Mouse (Mus musculus) regulatory T cell (primary cell): ENCODE results near the gene Lrguk.

Experiments used
- in situ Hi-C: fragments of 300-600 bp; cut with MboI, MseI; formaldehyde crosslinking; loops from one replicate; pipeline ENCODE4 v1.15.1; 2025; ENCODE audit warnings: high pct_unique_total_duplicates

Gene Lrguk

GRCm38 (mm10) chr6:34174715-34175114 lies 145.5 kb downstream of the Lrguk start:
- in situ Hi-C loops = loop anchor here (10.0 kb wide), 1 partner anchor 1080 kb away; no protein-coding TSS in a partner anchor

- in situ Hi-C loops = loop anchor here (10.0 kb wide), 1 partner anchor 1079 kb away; no protein-coding TSS in a partner anchor
Observed at GRCm38 (mm10) chr6:34176111-34176863, 147.0 kb downstream of the Lrguk start.

- in situ Hi-C loops = loop anchor here (10.0 kb wide), 1 partner anchor 1078 kb away; no protein-coding TSS in a partner anchor
Observed at GRCm38 (mm10) chr6:34176864-34177247, 147.6 kb downstream of the Lrguk start, which contains the start of gene Slc35b4. Slc35b4 (minus strand) TSS chr6:34177111.

- in situ Hi-C loops = loop anchor here (10.0 kb wide), 1 partner anchor 1076 kb away; no protein-coding TSS in a partner anchor
Observed at GRCm38 (mm10) chr6:34179007-34179406, 149.8 kb downstream of the Lrguk start.

DNA sequence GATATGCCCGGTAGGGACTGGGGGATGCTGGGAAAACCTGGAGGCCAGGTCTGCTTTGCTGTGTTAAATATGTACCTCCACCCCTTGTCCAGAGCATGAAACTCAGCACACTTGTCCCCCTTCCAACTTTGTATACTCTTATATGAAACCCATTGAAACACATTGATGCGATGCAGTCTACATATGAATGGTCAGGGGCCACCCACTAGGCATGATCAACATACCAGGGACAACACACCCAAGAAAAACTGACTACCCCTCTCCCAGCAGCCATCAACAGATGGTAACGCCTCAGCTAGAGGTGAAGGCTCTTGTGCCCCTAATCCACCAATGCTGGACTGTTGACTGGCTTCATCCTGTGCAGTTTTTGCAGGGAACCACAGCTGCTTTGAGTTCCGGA lies 150.7 kb downstream of the Lrguk start:
- in situ Hi-C loops = loop anchor here (10.0 kb wide), 1 partner anchor 1075 kb away; no protein-coding TSS in a partner anchor

GRCm38 (mm10) chr6:34181961-34182360 lies 152.7 kb downstream of the Lrguk start:
- in situ Hi-C loops = no loop called here

GRCm38 (mm10) chr6:34183326-34183725 lies 154.1 kb downstream of the Lrguk start:
- in situ Hi-C loops = no loop called here
